Mouse (Mus musculus) cerebellum, adult 2 months (tissue): ENCODE measurements at regions not wholly inside any gene's neighbourhood (a gene's known extent, or its start where the extent isn't known, plus 50 kb on each side); places are given as distances from the start of the nearest gene placed in this dataset.

ENCODE experiments used
- DNase-seq, 2 experiments: peaks; one replicate each; pipeline ENCODE4 v3.0.0; 2021
- H3K27ac ChIP-seq: fragments of 200-500 bp; 2 replicates; pipeline ENCODE4 v1.5.1; 2012; ENCODE audit warnings: low read length, control low read depth, inconsistent platforms; ENCODE audit not compliant: insufficient read depth
- H3K27me3 ChIP-seq: fragments of 200-500 bp; 2 replicates; pipeline ENCODE4 v1.6.1; 2012; ENCODE audit warnings: inconsistent platforms, mild to moderate bottlenecking, low read length, moderate library complexity; ENCODE audit not compliant: control insufficient read depth, insufficient read depth
- H3K4me1 ChIP-seq: fragments of 200-500 bp; 2 replicates; pipeline ENCODE4 v1.6.1; 2011; ENCODE audit warnings: low read length; ENCODE audit not compliant: control insufficient read depth, insufficient read depth
- H3K4me3 ChIP-seq: fragments of 200-500 bp; replicated peaks from 2 replicates; pipeline ENCODE3; 2011; ENCODE audit warnings: mild to moderate bottlenecking, low read depth, low read length, control low read depth; ENCODE audit not compliant: insufficient read depth
- CTCF ChIP-seq: fragments of 200-500 bp; IDR thresholded peaks from 2 replicates; pipeline ENCODE4 v1.5.1; 2011; ENCODE audit warnings: low read depth, mild to moderate bottlenecking, control low read depth, low read length, moderate library complexity, borderline replicate concordance; ENCODE audit not compliant: insufficient read depth
- POLR2A ChIP-seq: fragments of 200-500 bp; IDR thresholded peaks from 2 replicates; pipeline ENCODE4 v1.6.1; 2011; ENCODE audit warnings: low read length, control low read depth, borderline replicate concordance; ENCODE audit not compliant: insufficient read depth
- WGBS: fragments of 180-500 bp; shearing (Covaris S2); methylation state at CpG from one replicate; pipeline ENCODE4 v1.1.7; 2018; 5-methylcytosine and 5-hydroxymethylcytosine counted together

DNA sequence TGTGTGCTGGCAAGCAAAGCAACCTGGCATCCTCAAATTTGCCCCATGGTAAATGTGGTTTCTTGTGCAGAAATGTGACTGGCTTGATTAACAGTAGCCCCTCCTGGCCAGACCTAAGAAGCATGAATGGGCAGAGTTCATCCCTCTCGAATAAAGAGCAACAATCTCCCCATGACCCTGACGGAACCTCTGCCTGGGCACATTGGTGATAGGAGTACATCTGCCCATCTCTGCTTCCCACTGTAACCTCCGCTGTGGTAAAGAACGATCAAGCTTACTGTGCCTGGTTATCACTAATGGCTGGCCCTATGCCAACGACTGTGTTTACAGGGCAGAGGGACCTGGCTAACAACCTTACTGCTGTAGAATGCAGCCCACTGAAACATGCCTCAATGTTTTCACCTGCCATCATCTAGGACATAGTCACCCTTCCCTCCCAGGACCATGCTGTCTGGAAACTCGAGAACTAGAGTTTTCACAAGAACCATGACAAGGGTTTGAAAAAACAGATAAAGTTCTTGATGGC is 69.6 kb upstream of the Tspan2 start:
- WGBS = 60% methylated on average over 6 of the region's 6 CpGs
- DNase-seq = no peak
- no peaks in the 10 kb centered on the region for H3K4me1 ChIP-seq
- no peak for TF ChIP-seq CTCF
- TF ChIP-seq POLR2A = no peak
- H3K27ac ChIP-seq = no peak overlapping the region
- H3K4me3 ChIP-seq = no peak overlapping the region
- H3K27me3 ChIP-seq = no peaks in the 10 kb centered on the region; the same call in 1 of the 2 replicates

DNA sequence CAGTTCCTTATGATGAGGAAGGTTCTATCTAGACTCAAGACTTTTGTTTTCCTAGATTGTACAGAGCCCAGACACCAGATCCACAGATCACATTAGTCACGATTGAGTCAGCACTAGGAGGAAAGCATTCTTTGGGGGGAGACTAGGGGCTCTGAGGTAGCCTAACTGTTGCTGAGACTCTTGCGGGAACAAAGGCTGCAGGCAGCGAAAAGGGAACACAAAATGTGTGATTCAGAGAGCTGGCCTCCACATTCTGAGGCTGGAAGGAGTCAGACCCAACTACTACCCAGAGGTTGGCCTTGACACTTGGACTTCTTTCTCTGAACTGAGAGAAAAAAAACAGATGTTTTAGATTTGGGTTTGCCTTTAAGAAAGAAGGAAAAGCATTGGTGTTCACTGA is 66.5 kb upstream of the Tspan2 start:
- 89% methylated on average over 3 of the region's 3 CpGs for WGBS

DNA sequence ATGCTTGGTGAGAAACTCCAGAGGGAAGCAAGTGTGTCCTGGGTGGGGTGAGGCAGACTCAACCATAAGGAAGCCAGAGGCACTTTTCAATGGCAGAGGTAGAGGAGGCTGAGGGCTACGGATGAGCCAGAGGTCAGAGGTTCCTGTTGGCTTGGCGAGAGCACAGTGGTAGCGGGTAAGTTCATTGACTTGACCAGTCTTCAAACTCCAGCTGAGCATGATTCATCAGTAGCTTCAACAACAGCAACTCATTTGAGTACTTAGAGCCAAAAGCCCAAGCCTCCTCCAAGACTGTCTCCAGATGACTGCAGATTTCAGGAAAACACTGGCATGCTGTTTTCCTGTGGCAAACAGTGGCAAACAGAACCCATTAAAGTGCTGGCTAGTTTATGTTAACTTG is 65.8 kb upstream of the Tspan2 start:
- no peak for DNase-seq
- no peak overlapping the region for H3K4me3 ChIP-seq
- H3K27me3 ChIP-seq = no peaks in the 10 kb centered on the region; the same call in 1 of the 2 replicates
- H3K4me1 ChIP-seq = no peaks in the 10 kb centered on the region
- H3K27ac ChIP-seq = no peak overlapping the region
- TF ChIP-seq POLR2A (no peak), CTCF (no peak)
- 87% methylated on average over 3 of the region's 3 CpGs for WGBS

More for the DNA sequence above, 66.5 kb upstream of the Tspan2 start:
- H3K27ac ChIP-seq = no peak overlapping the region
- no peak for DNase-seq
- TF ChIP-seq POLR2A (no peak), CTCF (no peak)
- H3K4me1 ChIP-seq = no peaks in the 10 kb centered on the region
- no peaks in the 10 kb centered on the region; the same call in 1 of the 2 replicates for H3K27me3 ChIP-seq
- no peak overlapping the region for H3K4me3 ChIP-seq

DNA sequence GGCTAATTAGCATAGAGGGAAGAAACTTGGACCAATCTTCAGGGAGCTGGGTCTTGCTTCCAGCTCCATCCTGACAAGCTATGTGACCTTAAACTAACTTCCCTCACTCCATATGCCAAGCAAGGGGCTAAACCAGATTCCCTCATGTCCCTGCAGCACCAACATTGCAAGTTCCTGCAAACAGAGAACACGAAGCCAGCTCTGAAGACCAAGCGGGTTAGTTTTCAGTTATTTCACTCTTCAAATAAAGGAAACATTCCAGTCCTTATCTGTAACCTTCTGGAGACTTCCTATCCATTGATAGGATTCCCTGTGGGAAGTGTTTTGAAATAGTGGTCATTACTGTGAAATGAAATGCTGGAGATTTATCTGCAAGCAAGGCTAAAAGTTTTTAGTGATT is 64.4 kb upstream of the Tspan2 start:
- WGBS = 87% methylated on average over 2 of the region's 2 CpGs
- no peaks in the 10 kb centered on the region; the same call in 1 of the 2 replicates for H3K27me3 ChIP-seq
- no peak overlapping the region for H3K4me3 ChIP-seq
- H3K27ac ChIP-seq = no peak overlapping the region
- no peak for DNase-seq
- TF ChIP-seq CTCF = no peak
- TF ChIP-seq POLR2A = no peak
- no peaks in the 10 kb centered on the region for H3K4me1 ChIP-seq

DNA sequence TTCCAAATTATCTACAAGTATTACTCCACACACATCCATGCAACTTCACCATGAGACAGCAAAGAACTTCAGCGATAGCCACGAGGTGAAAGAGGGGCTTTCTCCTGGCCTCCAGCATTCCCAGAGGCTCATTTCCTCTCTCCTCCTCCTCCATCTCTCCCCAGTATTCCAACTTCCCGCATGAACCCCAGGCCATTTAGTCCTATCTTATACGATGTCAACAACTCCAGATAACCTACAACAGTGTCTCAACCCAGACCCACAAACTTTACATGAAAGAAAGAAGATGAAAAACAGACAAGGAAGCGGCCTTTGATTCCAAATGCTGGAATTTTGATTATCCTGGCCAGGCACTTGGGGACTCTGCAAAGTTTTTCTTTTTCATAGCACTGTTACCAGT is 63.8 kb upstream of the Tspan2 start:
- no peak for DNase-seq
- no peak overlapping the region for H3K4me3 ChIP-seq
- no peaks in the 10 kb centered on the region; the same call in 1 of the 2 replicates for H3K27me3 ChIP-seq
- H3K4me1 ChIP-seq = no peaks in the 10 kb centered on the region
- H3K27ac ChIP-seq = no peak overlapping the region
- WGBS = 90% methylated on average over 5 of the region's 5 CpGs
- no peak for TF ChIP-seq POLR2A
- TF ChIP-seq CTCF = no peak

DNA sequence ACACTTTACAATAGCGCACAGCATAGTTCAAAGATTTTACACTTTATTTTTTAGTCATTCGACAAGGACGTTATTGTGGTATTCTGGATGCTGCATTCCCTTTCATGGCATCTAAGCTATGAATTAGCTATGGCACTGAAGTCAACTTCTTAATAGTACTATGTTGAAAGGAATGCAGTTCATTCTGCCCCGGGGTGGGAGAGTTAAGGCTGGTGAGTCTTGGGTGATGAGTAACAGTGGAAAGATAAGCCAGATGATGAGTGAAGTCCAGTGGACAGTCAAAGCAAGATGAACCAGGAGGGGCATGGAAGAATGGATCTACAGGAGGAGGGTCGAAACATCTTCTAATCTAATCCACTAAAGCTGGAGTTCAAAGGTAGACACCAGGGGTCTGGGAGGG is 63.4 kb upstream of the Tspan2 start:
- H3K4me1 ChIP-seq = no peaks in the 10 kb centered on the region
- H3K4me3 ChIP-seq = no peak overlapping the region
- no peaks in the 10 kb centered on the region; the same call in 1 of the 2 replicates for H3K27me3 ChIP-seq
- H3K27ac ChIP-seq = no peak overlapping the region
- TF ChIP-seq CTCF (no peak), POLR2A (no peak)
- WGBS = 88% methylated on average over 5 of the region's 5 CpGs
- no peak for DNase-seq

DNA sequence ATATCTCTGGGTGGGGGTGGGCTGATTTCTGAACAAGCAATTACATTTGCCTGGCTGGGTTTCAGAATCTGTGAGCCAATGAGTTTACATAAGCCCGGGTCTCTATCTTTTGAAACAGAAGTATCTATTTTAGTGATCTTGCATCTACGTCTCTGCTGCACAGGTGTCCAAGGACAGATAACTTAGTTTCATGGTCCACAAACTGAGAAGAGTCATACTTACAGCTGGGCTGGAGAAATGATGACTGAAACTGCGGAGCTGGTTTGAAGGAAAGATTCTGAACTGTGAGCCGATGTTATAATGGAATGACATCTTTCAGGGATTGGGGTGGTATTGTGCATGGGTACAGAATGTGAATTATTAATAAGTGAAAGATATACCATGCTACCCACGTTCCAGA is 60.8 kb upstream of the Tspan2 start:
- no peak for TF ChIP-seq CTCF
- no peak for TF ChIP-seq POLR2A
- Histone ChIP-seq H3K27ac (no peak overlapping the region), H3K27me3 (no peaks in the 10 kb centered on the region; the same call in 1 of the 2 replicates), H3K4me3 (no peak overlapping the region), H3K4me1 (peaks cover 2% of the 10 kb centered on the region; the same call in 1 of the 2 replicates)
- DNase-seq = no peak
- 71% methylated on average over 5 of the region's 5 CpGs for WGBS

DNA sequence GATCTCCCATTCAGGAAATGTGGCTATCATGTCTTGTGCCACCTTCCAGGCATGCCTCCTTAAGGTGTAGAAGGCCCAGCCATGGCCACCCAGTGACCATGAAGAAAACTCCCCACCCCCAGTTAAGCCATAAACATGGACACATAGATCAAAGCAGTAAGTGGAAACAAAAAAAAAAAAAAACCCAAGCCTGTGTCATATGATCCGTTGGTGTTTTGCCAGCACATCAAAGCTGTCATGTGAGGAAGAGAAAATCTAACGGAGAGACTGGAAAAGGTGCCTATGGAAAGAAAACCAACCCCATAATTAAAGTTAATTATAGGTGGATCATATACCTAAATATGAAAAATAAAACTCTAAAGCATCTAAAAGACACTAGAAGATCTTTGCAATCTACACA is 60.3 kb upstream of the Tspan2 start:
- DNase-seq = no peak
- H3K27ac ChIP-seq = no peak overlapping the region
- peaks cover 2% of the 10 kb centered on the region; the same call in 1 of the 2 replicates for H3K4me1 ChIP-seq
- H3K27me3 ChIP-seq = no peaks in the 10 kb centered on the region; the same call in 1 of the 2 replicates
- H3K4me3 ChIP-seq = no peak overlapping the region
- WGBS = 51% methylated on average over 2 of the region's 2 CpGs
- TF ChIP-seq CTCF (no peak), POLR2A (no peak)
